Mouse (Mus musculus): ENCODE measurements around the gene Wdr49.

DNA sequence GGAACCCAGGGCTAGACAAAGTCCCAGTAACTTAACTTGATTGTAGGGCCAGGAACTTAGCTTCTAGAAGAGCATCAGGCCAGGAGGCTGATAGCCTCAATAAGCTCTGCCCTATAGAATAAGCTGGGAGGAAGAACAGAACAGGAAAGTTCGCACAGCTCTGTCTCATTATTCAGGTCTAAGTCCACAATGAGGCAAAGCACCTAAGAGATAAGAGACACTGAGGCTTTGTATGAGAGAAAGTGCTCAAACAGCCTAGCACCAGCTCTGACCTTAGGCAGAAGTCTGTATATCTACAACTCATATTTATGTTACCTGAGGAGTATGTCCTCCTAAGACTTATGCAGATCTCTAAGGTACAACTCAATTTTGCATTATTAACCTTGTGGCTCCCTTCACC lies 40.6 kb upstream of the Wdr49 start:
- TF ChIP-seq POLR2A (IDR thresholded peaks at IDR 0.05; ENCODE audit: borderline replicate concordance, extremely low read depth, insufficient read depth, insufficient read length, poor library complexity, severe bottlenecking) (no peak), CTCF (IDR thresholded peaks at IDR 0.05; ENCODE audit: borderline replicate concordance, extremely low read depth, insufficient read depth, insufficient read length) (no peak)
